Mouse (Mus musculus) embryonic fibroblast, embryonic 13.5 days (primary cell): ENCODE measurements at regions not wholly inside any gene's neighbourhood (a gene's known extent, or its start where the extent isn't known, plus 50 kb on each side); places are given as distances from the start of the nearest gene placed in this dataset.

ENCODE experiments used
- CTCF ChIP-seq: IDR thresholded peaks from 2 replicates; pipeline ENCODE4 v1.5.1; 2011; ENCODE audit warnings: mild to moderate bottlenecking, control low read depth, low read length, moderate library complexity, borderline replicate concordance; ENCODE audit not compliant: insufficient read depth
- POLR2A ChIP-seq: IDR thresholded peaks from 2 replicates; pipeline ENCODE4 v1.6.1; 2011; ENCODE audit warnings: low read depth, mild to moderate bottlenecking, control low read depth, low read length, moderate library complexity

GRCm38 (mm10) chr6:127293829-127294228 is 141.8 kb upstream of the Ccnd2 start:
- TF ChIP-seq POLR2A (no peak), CTCF (no peak)
